Mouse (Mus musculus) liver, embryonic 15.5 days (tissue): ENCODE results near the gene Cyp2s1. TPM values are rescaled to one million over a fixed set of nuclear protein-coding genes. Genes with fewer than 3 reads are reported as not detected.
A peak's percentile ranks its signal among the peaks of the same experiment; 100 is the strongest.
"Not testable (repeated sequence)": the region's sequence is repeated elsewhere in the genome, so short reads cannot be mapped to it uniquely, and the experiment has no call there.

Experiments
- ATAC-seq: fragments of 200-750 bp; cut with Nextera tagmentation; 2 replicates; pipeline ENCODE4 v1.8.0; 2017; ENCODE audit warnings: moderate number of reproducible peaks, mild to moderate bottlenecking, moderate library complexity; ENCODE audit not compliant: insufficient read depth
- H3K27ac ChIP-seq: fragments of 300-500 bp; sonication (generic); replicated peaks from 2 replicates; pipeline ENCODE4 v1.5.1; 2015; ENCODE audit warnings: mild to moderate bottlenecking, inconsistent platforms
- H3K27me3 ChIP-seq: fragments of 300-500 bp; sonication (generic); 2 replicates; pipeline ENCODE4 v1.6.1; 2015; ENCODE audit warnings: mild to moderate bottlenecking, inconsistent platforms
- H3K36me3 ChIP-seq: fragments of 300-500 bp; sonication (generic); replicated peaks from 2 replicates; pipeline ENCODE4 v1.6.1; 2015; ENCODE audit warnings: moderate library complexity, mild to moderate bottlenecking, inconsistent platforms
- H3K4me1 ChIP-seq: fragments of 300-500 bp; sonication (generic); replicated peaks from 2 replicates; pipeline ENCODE4 v1.6.1; 2015; ENCODE audit warnings: inconsistent platforms
- H3K4me2 ChIP-seq: fragments of 300-500 bp; sonication (generic); 2 replicates; pipeline ENCODE4 v1.6.1; 2015; ENCODE audit warnings: moderate library complexity, mild to moderate bottlenecking, inconsistent platforms
- H3K4me3 ChIP-seq: fragments of 300-500 bp; sonication (generic); replicated peaks from 2 replicates; pipeline ENCODE4 v1.5.1; 2015; ENCODE audit warnings: mild to moderate bottlenecking, inconsistent platforms
- H3K9ac ChIP-seq: fragments of 300-500 bp; sonication (generic); 2 replicates; pipeline ENCODE4 v1.6.1; 2015; ENCODE audit warnings: moderate library complexity, mild to moderate bottlenecking, inconsistent platforms
- H3K9me3 ChIP-seq: fragments of 300-500 bp; sonication (generic); replicated peaks from 2 replicates; pipeline ENCODE4 v1.6.1; 2016; ENCODE audit warnings: inconsistent platforms
- WGBS: fragments of 180-500 bp; shearing (Covaris S2); methylation state at CpG from one replicate; pipeline ENCODE4 v1.1.7; 2015; ENCODE audit warnings: mixed read lengths; ENCODE audit not compliant: insufficient replicate concordance; 5-methylcytosine and 5-hydroxymethylcytosine counted together
- polyA plus RNA-seq: library from polyadenylated mRNA; unstranded; fragments of >200 nt; fragmentation: Nextera tagmentation; extraction: Ambion mirVana; gene quantifications from 2 replicates; pipeline ENCODE4 v1.2.1, GENCODE M21; 2015

The Cyp2s1 gene
- polyA plus RNA-seq, 1 experiment from 2014 or later: 0.46 TPM

GRCm38 (mm10) chr7:25805631-25806343, 10.9 kb downstream of the Cyp2s1 start:
- no peak for ATAC-seq
- Histone ChIP-seq H3K4me3 (no peak overlapping the region), H3K9me3 (no peaks in the 10 kb centered on the region), H3K27ac (no peak overlapping the region), H3K9ac (no peak overlapping the region), H3K4me1 (0 out of 2 replicates have a peak, but pooled peaks cover 7% of the 10 kb centered on the region), H3K4me2 (no peak overlapping the region; the same call in 1 of the 2 replicates), H3K27me3 (no peaks in the 10 kb centered on the region), H3K36me3 (no peaks in the 10 kb centered on the region)
- WGBS: 32% methylated on average over 21 of the region's 21 CpGs

GRCm38 (mm10) chr7:25804792-25805191, 11.9 kb downstream of the Cyp2s1 start:
- Histone ChIP-seq H3K27ac (no peak overlapping the region), H3K9ac (no peak overlapping the region), H3K4me1 (0 out of 2 replicates have a peak, but pooled peaks cover 7% of the 10 kb centered on the region), H3K27me3 (no peaks in the 10 kb centered on the region), H3K4me2 (no peak overlapping the region), H3K4me3 (no peak overlapping the region), H3K9me3 (no peaks in the 10 kb centered on the region), H3K36me3 (no peaks in the 10 kb centered on the region)
- WGBS: 54% methylated on average over 4 of the region's 4 CpGs
- ATAC-seq: no peak

GRCm38 (mm10) chr7:25803460-25803859, 13.3 kb downstream of the Cyp2s1 start:
- H3K9ac ChIP-seq: no peak overlapping the region
- ATAC-seq: no peak
- H3K4me3 ChIP-seq: no peak overlapping the region
- H3K4me1 ChIP-seq: 0 out of 2 replicates have a peak, but pooled peaks cover 7% of the 10 kb centered on the region
- no peaks in the 10 kb centered on the region for H3K36me3 ChIP-seq
- no peaks in the 10 kb centered on the region for H3K27me3 ChIP-seq
- H3K4me2 ChIP-seq: no peak overlapping the region
- WGBS: 65% methylated on average over 13 of the region's 13 CpGs
- H3K9me3 ChIP-seq: no peaks in the 10 kb centered on the region
- H3K27ac ChIP-seq: no peak overlapping the region

DNA sequence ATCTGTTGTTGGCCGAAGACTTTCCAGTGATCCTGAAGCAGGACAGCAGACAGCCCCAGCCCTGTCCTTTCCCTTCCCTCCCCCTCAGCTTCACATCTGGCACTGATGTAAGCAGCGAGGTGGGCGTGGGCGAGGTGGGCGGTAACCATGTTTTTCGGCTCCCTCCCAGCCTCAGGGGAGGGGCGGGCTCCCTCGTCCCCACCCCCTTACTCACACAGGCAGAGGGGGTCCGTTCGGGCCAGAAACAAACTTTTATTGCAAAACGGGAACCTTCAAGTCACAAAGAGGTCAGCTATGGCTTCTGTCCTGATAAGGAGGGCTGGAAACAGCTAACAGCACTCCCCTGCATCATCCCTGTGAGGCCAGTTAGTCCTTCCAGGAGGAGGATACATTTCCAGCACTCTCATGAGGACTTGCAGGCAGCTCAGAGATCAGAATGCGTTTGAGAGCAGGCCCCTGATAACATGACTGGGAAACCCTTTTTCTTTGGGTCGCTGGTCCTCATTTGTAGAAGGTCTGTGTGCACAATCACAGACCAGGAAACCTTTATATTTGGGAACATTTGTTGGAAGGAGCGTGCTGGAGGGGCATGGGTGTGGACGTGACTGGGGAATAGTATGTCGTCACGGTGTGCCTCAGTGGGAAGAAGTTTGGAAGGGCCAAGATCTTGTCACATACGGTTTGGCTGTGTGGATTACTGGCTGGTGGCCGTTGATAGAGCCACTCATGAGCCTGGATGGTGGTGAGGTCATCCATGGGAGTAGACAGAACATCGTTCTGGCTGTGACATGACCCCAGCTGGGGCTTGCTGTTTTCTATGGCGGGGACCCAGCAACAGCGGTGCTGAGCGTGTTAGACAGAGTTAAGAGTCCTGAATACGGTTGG, 14.2 kb downstream of the Cyp2s1 start:
- Histone ChIP-seq H3K36me3 (no peaks in the 10 kb centered on the region), H3K4me1 (0 out of 2 replicates have a peak, but pooled peaks cover 7% of the 10 kb centered on the region), H3K4me2 (peak overlapping the region; percentile 37), H3K4me3 (no peak overlapping the region), H3K27ac (peak overlapping the region; percentile 15; the same call in 1 of the 2 replicates), H3K9ac (no peak overlapping the region), H3K9me3 (no peaks in the 10 kb centered on the region), H3K27me3 (no peaks in the 10 kb centered on the region)
- peak; percentile 47; the same call in 1 of the 2 replicates for ATAC-seq
- WGBS: 30% methylated on average over 24 of the region's 24 CpGs

- Histone ChIP-seq H3K36me3 (no peaks in the 10 kb centered on the region), H3K9me3 (no peaks in the 10 kb centered on the region), H3K27me3 (no peaks in the 10 kb centered on the region), H3K9ac (no peak overlapping the region), H3K27ac (no peak overlapping the region), H3K4me3 (no peak overlapping the region), H3K4me1 (0 out of 2 replicates have a peak, but pooled peaks cover 7% of the 10 kb centered on the region), H3K4me2 (no peak overlapping the region)
- WGBS: 75% methylated on average over 6 of the region's 6 CpGs
- no peak for ATAC-seq
Observed at GRCm38 (mm10) chr7:25801031-25801430, 15.7 kb downstream of the Cyp2s1 start.

DNA sequence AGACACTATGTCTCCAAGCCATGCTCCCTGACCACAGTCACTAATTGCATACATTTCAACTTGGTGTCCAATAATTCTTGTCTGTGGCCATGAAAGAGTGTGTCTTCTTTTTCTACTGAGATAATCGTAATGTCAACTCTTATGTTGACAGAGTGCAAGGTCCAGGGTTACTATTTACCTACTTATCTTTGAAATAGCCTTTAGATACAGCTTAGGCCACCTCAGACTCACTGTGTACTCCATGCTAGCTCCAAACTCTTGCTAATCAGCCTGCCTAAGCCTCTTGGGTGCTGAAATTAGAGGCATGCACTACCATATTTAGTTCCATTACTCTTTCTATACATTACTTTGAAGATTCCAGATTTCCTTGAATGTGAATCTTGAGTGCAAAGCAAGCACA, 17.3 kb downstream of the Cyp2s1 start:
- Histone ChIP-seq H3K4me2 (no peak overlapping the region), H3K4me3 (no peak overlapping the region), H3K9ac (no peak overlapping the region), H3K36me3 (no peaks in the 10 kb centered on the region), H3K27ac (no peak overlapping the region), H3K27me3 (no peaks in the 10 kb centered on the region), H3K4me1 (0 out of 2 replicates have a peak, but pooled peaks cover 9% of the 10 kb centered on the region), H3K9me3 (no peaks in the 10 kb centered on the region)
- ATAC-seq: peak; percentile 52; the same call in 1 of the 2 replicates
- 54% methylated on average over 1 of the region's 1 CpGs for WGBS

GRCm38 (mm10) chr7:25798540-25798939, 18.2 kb downstream of the Cyp2s1 start:
- 0 out of 2 replicates have a peak, but pooled peaks cover 9% of the 10 kb centered on the region for H3K4me1 ChIP-seq
- no peak overlapping the region for H3K9ac ChIP-seq
- H3K27me3 ChIP-seq: no peaks in the 10 kb centered on the region
- no peak overlapping the region for H3K27ac ChIP-seq
- no peak overlapping the region for H3K4me2 ChIP-seq
- no peak for ATAC-seq
- H3K36me3 ChIP-seq: no peaks in the 10 kb centered on the region
- H3K9me3 ChIP-seq: no peaks in the 10 kb centered on the region
- WGBS: 59% methylated on average over 2 of the region's 2 CpGs
- H3K4me3 ChIP-seq: no peak overlapping the region

DNA sequence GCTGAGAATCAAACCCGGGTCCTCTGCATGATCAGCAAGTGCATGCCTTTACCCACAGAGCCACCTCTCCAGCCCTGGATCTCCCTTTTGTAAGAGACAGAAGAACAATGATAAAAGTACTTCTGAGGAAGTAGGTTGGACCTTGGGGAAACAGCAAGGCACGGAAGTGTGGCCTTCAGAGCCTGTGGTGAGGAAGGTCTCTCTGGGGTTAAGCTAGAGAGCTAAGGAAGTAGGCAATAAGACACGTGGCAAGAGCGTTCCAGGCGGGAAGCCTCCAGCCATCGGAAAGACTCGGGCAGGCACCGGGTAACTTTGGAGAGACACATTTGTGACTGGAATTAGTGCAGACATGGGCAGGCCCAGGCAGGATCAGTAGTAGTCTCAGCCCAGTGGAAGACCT, 21.9 kb downstream of the Cyp2s1 start:
- 52% methylated on average over 8 of the region's 8 CpGs for WGBS
- ATAC-seq: no peak
- Histone ChIP-seq H3K9ac (no peak overlapping the region), H3K36me3 (no peaks in the 10 kb centered on the region), H3K4me2 (no peak overlapping the region), H3K27ac (no peak overlapping the region), H3K27me3 (no peaks in the 10 kb centered on the region), H3K9me3 (no peaks in the 10 kb centered on the region), H3K4me3 (no peak overlapping the region), H3K4me1 (0 out of 2 replicates have a peak, but pooled peaks cover 8% of the 10 kb centered on the region)

DNA sequence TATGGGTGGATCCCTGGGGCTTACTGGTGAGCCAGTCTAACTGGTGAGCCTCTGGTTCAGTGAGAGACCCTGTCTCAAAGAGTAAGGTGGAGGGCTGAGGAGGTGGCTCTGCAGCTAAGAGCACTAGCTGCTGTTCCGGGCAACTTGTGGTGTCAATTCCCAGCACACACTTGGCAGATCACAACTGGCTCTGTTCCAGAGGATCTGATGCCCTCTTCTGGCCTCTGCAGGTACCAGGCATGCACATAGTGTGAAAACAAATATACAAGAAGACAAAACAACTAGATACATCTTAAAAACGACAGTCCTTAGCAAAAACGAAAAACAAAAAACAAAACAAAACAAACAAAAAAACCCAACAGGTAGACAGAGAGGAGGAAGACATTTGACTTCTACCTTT, 23.0 kb downstream of the Cyp2s1 start:
- H3K9me3 ChIP-seq: no peaks in the 10 kb centered on the region
- H3K4me3 ChIP-seq: no peak overlapping the region
- no peak overlapping the region for H3K27ac ChIP-seq
- peaks cover 8% of the 10 kb centered on the region; the same call in 1 of the 2 replicates for H3K4me1 ChIP-seq
- 44% methylated on average over 3 of the region's 3 CpGs for WGBS
- H3K27me3 ChIP-seq: 0 out of 2 replicates have a peak, but pooled peaks cover 2% of the 10 kb centered on the region
- ATAC-seq: no peak
- H3K36me3 ChIP-seq: no peaks in the 10 kb centered on the region
- H3K9ac ChIP-seq: no peak overlapping the region
- no peak overlapping the region for H3K4me2 ChIP-seq

DNA sequence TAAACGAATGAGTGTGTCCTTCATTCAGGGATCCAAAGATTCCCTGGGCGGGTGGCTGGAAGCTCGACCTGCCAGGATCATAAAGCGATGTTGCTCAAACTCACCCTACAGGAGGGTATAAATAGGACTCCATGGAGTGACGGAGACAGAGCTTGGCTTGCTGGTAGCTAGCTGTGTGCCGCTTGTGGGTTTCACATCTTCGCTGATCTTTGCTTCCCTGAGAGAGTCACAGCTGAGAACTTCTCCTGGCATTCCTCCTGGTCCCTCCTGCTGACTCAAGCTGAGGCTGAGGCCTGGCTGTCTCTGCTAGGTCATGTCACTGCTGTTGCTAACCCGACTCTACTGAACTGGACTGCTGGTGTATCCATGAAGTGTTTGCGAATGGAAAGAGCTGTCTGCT, 23.7 kb downstream of the Cyp2s1 start:
- H3K27ac ChIP-seq, ATAC-seq, H3K9ac ChIP-seq, H3K9me3 ChIP-seq, H3K4me3 ChIP-seq, H3K4me2 ChIP-seq, H3K27me3 ChIP-seq, H3K36me3 ChIP-seq: not testable (repeated sequence)
- WGBS: 63% methylated on average over 9 of the region's 9 CpGs
- peaks cover 12% of the 10 kb centered on the region; the same call in 1 of the 2 replicates for H3K4me1 ChIP-seq

GRCm38 (mm10) chr7:25790615-25791014, 26.1 kb downstream of the Cyp2s1 start:
- H3K4me3 ChIP-seq: no peak overlapping the region
- H3K9ac ChIP-seq: no peak overlapping the region
- peaks cover 21% of the 10 kb centered on the region; the same call in 1 of the 2 replicates for H3K27me3 ChIP-seq
- H3K4me1 ChIP-seq: peaks cover 12% of the 10 kb centered on the region; the same call in 1 of the 2 replicates
- H3K27ac ChIP-seq: no peak overlapping the region
- no peak for ATAC-seq
- H3K36me3 ChIP-seq: no peaks in the 10 kb centered on the region
- H3K9me3 ChIP-seq: no peaks in the 10 kb centered on the region
- WGBS: 32% methylated on average over 8 of the region's 8 CpGs
- no peak overlapping the region for H3K4me2 ChIP-seq
